Mouse (Mus musculus): ENCODE data around the gene Eme1. TPM values are rescaled to one million over a fixed set of nuclear protein-coding genes. Genes with fewer than 3 reads are reported as not detected.
"Not testable (repeated sequence)": the region's sequence is repeated elsewhere in the genome, so short reads cannot be mapped to it uniquely, and the experiment has no call there.

Eme1 gene
- polyA plus RNA-seq, 1 experiment from 2014 or later: 10.2 TPM

- WGBS: 41% methylated on average over 4 of the region's 4 CpGs
- H3K36me3 ChIP-seq (ENCODE audit: control insufficient read depth, insufficient read depth, low read length): no peaks in the 10 kb centered on the region
- H3K9ac ChIP-seq (ENCODE audit: low read length): peak overlapping the region; percentile 97
- no peak for ATAC-seq (ENCODE audit: insufficient number of reproducible peaks, insufficient read depth, low FRiP score, low read depth)
- H3K4me3 ChIP-seq (ENCODE audit: control insufficient read depth in 1 of 2, insufficient read depth in 1 of 2, low read depth in 1 of 2, low read length in 2 of 2): peak overlapping the region; percentile 79 to 95
- peak overlapping the region; percentile 88 for H3K4me2 ChIP-seq (ENCODE audit: low read length)
- H3K9me3 ChIP-seq (ENCODE audit: control insufficient read depth, low read length): 0 out of 2 replicates have a peak, but pooled peaks cover 3% of the 10 kb centered on the region
- H3K27ac ChIP-seq (replicated peaks in 1 of 2; ENCODE audit: control insufficient read depth in 1 of 2, insufficient read depth in 1 of 2, low read depth in 2 of 2, low read length in 2 of 2): no peak overlapping the region
- H3K27me3 ChIP-seq (ENCODE audit: control insufficient read depth, insufficient read depth, low read length): no peaks in the 10 kb centered on the region
- H3K4me1 ChIP-seq (ENCODE audit: control insufficient read depth in 2 of 2, insufficient read depth in 2 of 2, low read length in 2 of 2): peaks cover 15 to 21% of the 10 kb centered on the region in 2 experiments
Measured at GRCm38 (mm10) chr11:94676308-94676707, 22.5 kb upstream of the Eme1 start.

DNA sequence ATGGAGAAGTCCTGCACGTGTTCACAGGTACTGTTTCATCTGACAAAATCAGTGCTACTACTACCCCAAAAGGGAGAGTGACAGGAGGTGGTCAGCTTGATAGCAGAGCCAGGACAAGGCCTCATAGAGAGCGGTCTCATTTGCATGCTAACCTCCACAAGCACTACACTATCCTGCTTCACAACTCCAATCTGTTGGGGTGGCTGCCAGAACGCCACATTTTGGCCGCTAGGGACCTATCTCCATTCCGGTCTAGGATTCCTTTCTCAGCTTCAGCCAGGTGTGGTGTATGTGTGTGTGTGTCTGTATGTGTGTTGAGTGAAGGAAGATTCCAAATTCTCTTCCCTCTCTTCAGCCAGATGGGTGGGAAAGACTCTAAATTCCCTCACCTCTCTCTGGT, 21.7 kb upstream of the Eme1 start:
- H3K4me3 ChIP-seq (ENCODE audit: control insufficient read depth in 1 of 2, insufficient read depth in 1 of 2, low read depth in 1 of 2, low read length in 2 of 2): no peak overlapping the region
- no peaks in the 10 kb centered on the region for H3K27me3 ChIP-seq (ENCODE audit: control insufficient read depth, insufficient read depth, low read length)
- peak overlapping the region; percentile 97; the same call in 1 of the 2 replicates for H3K9ac ChIP-seq (ENCODE audit: low read length)
- no peak overlapping the region for H3K4me2 ChIP-seq (ENCODE audit: low read length)
- H3K36me3 ChIP-seq (ENCODE audit: control insufficient read depth, insufficient read depth, low read length): peaks cover 3% of the 10 kb centered on the region
- WGBS: 73% methylated on average over 5 of the region's 5 CpGs
- no peak for ATAC-seq (ENCODE audit: insufficient number of reproducible peaks, insufficient read depth, low FRiP score, low read depth)
- H3K9me3 ChIP-seq (ENCODE audit: control insufficient read depth, low read length): no peaks in the 10 kb centered on the region
- no peak overlapping the region for H3K27ac ChIP-seq (replicated peaks in 1 of 2; ENCODE audit: control insufficient read depth in 1 of 2, insufficient read depth in 1 of 2, low read depth in 2 of 2, low read length in 2 of 2)
- peaks cover 15 to 21% of the 10 kb centered on the region in 2 experiments for H3K4me1 ChIP-seq (ENCODE audit: control insufficient read depth in 2 of 2, insufficient read depth in 2 of 2, low read length in 2 of 2)

- peaks cover 8% of the 10 kb centered on the region for H3K36me3 ChIP-seq (ENCODE audit: control insufficient read depth, insufficient read depth, low read length)
- H3K9ac ChIP-seq (ENCODE audit: low read length): peak overlapping the region; percentile 38; the same call in 1 of the 2 replicates
- H3K27ac ChIP-seq (replicated peaks in 1 of 2; ENCODE audit: control insufficient read depth in 1 of 2, insufficient read depth in 1 of 2, low read depth in 2 of 2, low read length in 2 of 2): no peak overlapping the region
- no peaks in the 10 kb centered on the region for H3K27me3 ChIP-seq (ENCODE audit: control insufficient read depth, insufficient read depth, low read length)
- peaks cover 15 to 21% of the 10 kb centered on the region in 2 experiments for H3K4me1 ChIP-seq (ENCODE audit: control insufficient read depth in 2 of 2, insufficient read depth in 2 of 2, low read length in 2 of 2)
- no peaks in the 10 kb centered on the region for H3K9me3 ChIP-seq (ENCODE audit: control insufficient read depth, low read length)
- no peak overlapping the region for H3K4me3 ChIP-seq (ENCODE audit: control insufficient read depth in 1 of 2, insufficient read depth in 1 of 2, low read depth in 1 of 2, low read length in 2 of 2)
- H3K4me2 ChIP-seq (ENCODE audit: low read length): no peak overlapping the region
- no peak for ATAC-seq (ENCODE audit: insufficient number of reproducible peaks, insufficient read depth, low FRiP score, low read depth)
- WGBS: 75% methylated on average over 5 of the region's 5 CpGs
Measured at GRCm38 (mm10) chr11:94674984-94675383, 21.2 kb upstream of the Eme1 start.

DNA sequence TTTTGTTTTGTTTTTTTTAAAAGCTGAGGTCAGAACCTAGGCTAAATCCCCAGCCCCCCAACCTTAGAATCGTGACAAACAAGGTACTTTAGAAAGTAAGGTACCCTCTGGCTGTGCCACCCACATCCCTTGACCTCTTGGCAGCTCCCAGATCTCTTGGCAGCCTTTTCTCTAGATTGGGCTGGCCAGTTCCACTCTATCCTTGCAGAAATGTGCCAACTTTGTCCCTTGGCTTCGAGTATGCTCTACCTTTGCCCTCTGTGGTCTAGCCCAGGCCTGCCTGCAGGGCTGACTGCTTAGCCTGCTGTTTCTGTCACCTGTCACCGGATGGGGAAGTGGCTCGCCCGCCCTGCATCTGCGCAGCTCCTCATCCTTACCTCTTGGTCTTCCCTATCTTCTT, 11.5 kb upstream of the Eme1 start:
- Histone ChIP-seq H3K4me1 (ENCODE audit: control insufficient read depth in 2 of 2, insufficient read depth in 2 of 2, low read length in 2 of 2) (no peaks in the 10 kb centered on the region), H3K9ac (ENCODE audit: low read length) (no peak overlapping the region), H3K36me3 (ENCODE audit: control insufficient read depth, insufficient read depth, low read length) (peaks cover 88% of the 10 kb centered on the region), H3K4me2 (ENCODE audit: low read length) (no peak overlapping the region), H3K27ac (replicated peaks in 1 of 2; ENCODE audit: control insufficient read depth in 1 of 2, insufficient read depth in 1 of 2, low read depth in 2 of 2, low read length in 2 of 2) (no peak overlapping the region), H3K4me3 (ENCODE audit: control insufficient read depth in 1 of 2, insufficient read depth in 1 of 2, low read depth in 1 of 2, low read length in 2 of 2) (no peak overlapping the region), H3K9me3 (ENCODE audit: control insufficient read depth, low read length) (no peaks in the 10 kb centered on the region), H3K27me3 (ENCODE audit: control insufficient read depth, insufficient read depth, low read length) (no peaks in the 10 kb centered on the region)
- no peak for ATAC-seq (ENCODE audit: insufficient number of reproducible peaks, insufficient read depth, low FRiP score, low read depth)
- 82% methylated on average over 6 of the region's 6 CpGs for WGBS

DNA sequence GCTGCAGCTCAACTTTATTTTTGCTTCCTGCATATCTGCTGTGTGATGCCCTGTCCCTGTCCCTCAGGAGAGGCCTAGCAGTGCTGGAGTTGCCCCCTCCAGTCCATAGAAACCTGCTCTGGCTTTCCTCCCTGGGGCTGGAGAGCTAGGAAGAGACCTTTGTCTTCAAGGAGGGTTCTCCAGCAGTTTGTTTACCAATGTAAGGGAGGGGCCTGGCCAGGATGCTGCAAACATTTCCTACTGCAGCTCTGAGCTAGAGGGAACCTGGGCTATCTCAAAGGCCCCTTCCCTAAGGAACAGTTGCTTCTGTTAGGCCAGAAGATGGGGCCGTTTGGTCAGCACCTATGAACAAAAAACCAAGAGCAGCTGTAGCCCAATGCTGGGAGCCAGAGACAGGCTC, 7.6 kb upstream of the Eme1 start:
- Histone ChIP-seq H3K36me3 (ENCODE audit: control insufficient read depth, insufficient read depth, low read length) (peaks cover 80% of the 10 kb centered on the region), H3K4me1 (ENCODE audit: control insufficient read depth in 2 of 2, insufficient read depth in 2 of 2, low read length in 2 of 2) (no peaks in the 10 kb centered on the region), H3K27ac (replicated peaks in 1 of 2; ENCODE audit: control insufficient read depth in 1 of 2, insufficient read depth in 1 of 2, low read depth in 2 of 2, low read length in 2 of 2) (no peak overlapping the region), H3K4me2 (ENCODE audit: low read length) (no peak overlapping the region), H3K27me3 (ENCODE audit: control insufficient read depth, insufficient read depth, low read length) (no peaks in the 10 kb centered on the region), H3K9ac (ENCODE audit: low read length) (no peak overlapping the region), H3K4me3 (ENCODE audit: control insufficient read depth in 1 of 2, insufficient read depth in 1 of 2, low read depth in 1 of 2, low read length in 2 of 2) (no peak overlapping the region), H3K9me3 (ENCODE audit: control insufficient read depth, low read length) (no peaks in the 10 kb centered on the region)
- WGBS: 60% methylated on average over 1 of the region's 1 CpGs
- no peak for ATAC-seq (ENCODE audit: insufficient number of reproducible peaks, insufficient read depth, low FRiP score, low read depth)

DNA sequence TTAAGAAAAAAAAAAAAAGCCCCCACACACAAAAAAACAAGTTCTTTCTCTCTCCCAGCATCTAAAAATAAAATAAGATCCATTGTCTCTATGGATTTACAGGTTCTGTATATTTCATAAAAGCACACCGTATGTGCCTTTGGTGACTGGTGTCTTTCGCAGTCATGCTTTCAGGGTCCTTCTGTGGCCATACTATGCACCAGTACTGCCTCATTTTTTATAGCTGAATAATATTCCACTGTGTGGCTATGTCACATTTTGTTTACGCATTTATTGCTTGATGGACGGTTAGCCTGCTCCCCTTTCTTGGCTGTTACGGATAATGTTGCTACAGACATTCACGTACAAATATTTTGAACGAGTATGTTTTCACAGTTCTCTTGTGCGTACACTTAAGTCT, 791 bp downstream of the Eme1 start:
- peak overlapping the region; percentile 85 for H3K4me2 ChIP-seq (ENCODE audit: low read length)
- ATAC-seq (ENCODE audit: insufficient number of reproducible peaks, insufficient read depth, low FRiP score, low read depth): no peak
- H3K4me1 ChIP-seq (ENCODE audit: control insufficient read depth in 2 of 2, insufficient read depth in 2 of 2, low read length in 2 of 2): peaks cover 0 to 4% of the 10 kb centered on the region in 2 experiments; a peak in 1 of 4 replicates
- H3K27me3 ChIP-seq (ENCODE audit: control insufficient read depth, insufficient read depth, low read length): no peaks in the 10 kb centered on the region
- H3K36me3 ChIP-seq (ENCODE audit: control insufficient read depth, insufficient read depth, low read length): peaks cover 33% of the 10 kb centered on the region
- H3K9ac ChIP-seq (ENCODE audit: low read length): peak overlapping the region; percentile 75
- 46% methylated on average over 8 of the region's 8 CpGs for WGBS
- H3K27ac ChIP-seq (replicated peaks in 1 of 2; ENCODE audit: control insufficient read depth in 1 of 2, insufficient read depth in 1 of 2, low read depth in 2 of 2, low read length in 2 of 2): no peak overlapping the region
- peak overlapping the region; percentile 62 to 98; a peak in 3 of 4 replicates for H3K4me3 ChIP-seq (ENCODE audit: control insufficient read depth in 1 of 2, insufficient read depth in 1 of 2, low read depth in 1 of 2, low read length in 2 of 2)
- H3K9me3 ChIP-seq (ENCODE audit: control insufficient read depth, low read length): no peaks in the 10 kb centered on the region

DNA sequence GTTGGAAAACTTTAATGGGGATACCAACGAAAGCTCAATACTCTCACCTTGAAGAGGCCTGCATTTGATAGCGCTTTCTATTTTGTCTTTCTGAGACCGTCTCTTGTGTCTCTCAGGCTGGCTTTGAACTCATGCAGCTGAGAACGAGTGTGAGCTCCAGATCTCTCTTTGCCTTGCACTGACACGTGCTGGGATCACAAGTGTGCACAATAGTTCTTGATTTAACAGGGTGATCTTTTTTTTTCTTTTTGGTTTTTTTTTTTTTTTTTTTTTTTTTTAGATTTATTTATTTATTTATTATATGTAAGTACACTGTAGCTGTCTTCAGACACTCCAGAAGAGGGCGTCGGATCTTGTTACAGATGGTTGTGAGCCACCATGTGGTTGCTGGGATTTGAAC, 2.5 kb downstream of the Eme1 start:
- H3K27me3 ChIP-seq (ENCODE audit: control insufficient read depth, insufficient read depth, low read length); H3K9me3 ChIP-seq (ENCODE audit: control insufficient read depth, low read length); H3K4me3 ChIP-seq (ENCODE audit: control insufficient read depth in 1 of 2, insufficient read depth in 1 of 2, low read depth in 1 of 2, low read length in 2 of 2); H3K9ac ChIP-seq (ENCODE audit: low read length); H3K4me1 ChIP-seq (ENCODE audit: control insufficient read depth in 2 of 2, insufficient read depth in 2 of 2, low read length in 2 of 2); ATAC-seq (ENCODE audit: insufficient number of reproducible peaks, insufficient read depth, low FRiP score, low read depth); H3K4me2 ChIP-seq (ENCODE audit: low read length); H3K27ac ChIP-seq (replicated peaks in 1 of 2; ENCODE audit: control insufficient read depth in 1 of 2, insufficient read depth in 1 of 2, low read depth in 2 of 2, low read length in 2 of 2): not testable (repeated sequence)
- H3K36me3 ChIP-seq (ENCODE audit: control insufficient read depth, insufficient read depth, low read length): peaks cover 40% of the 10 kb centered on the region
- 94% methylated on average over 5 of the region's 7 CpGs for WGBS

DNA sequence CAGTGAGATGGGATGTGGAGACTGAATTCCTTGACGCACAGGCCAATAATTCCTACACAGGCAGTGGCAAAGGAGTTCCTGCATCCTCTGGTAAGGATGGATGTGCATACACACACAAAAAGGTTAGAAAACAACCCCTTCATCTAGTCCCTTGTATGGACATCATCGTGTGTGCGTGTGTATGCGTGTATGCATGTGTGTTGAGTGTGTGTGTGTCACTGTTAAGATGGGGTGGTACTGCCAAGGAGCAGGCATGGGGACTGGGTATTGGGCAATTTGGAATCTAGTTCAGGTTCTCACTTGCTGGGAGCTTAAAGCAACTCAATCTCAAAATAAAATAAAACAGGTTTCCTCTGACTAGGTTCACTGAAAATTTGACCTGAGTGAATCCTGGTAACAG, 7.3 kb downstream of the Eme1 start:
- no peak overlapping the region for H3K4me2 ChIP-seq (ENCODE audit: low read length)
- H3K4me3 ChIP-seq (ENCODE audit: control insufficient read depth in 1 of 2, insufficient read depth in 1 of 2, low read depth in 1 of 2, low read length in 2 of 2): no peak overlapping the region
- WGBS: 91% methylated on average over 4 of the region's 4 CpGs
- H3K27me3 ChIP-seq (ENCODE audit: control insufficient read depth, insufficient read depth, low read length): no peaks in the 10 kb centered on the region
- no peak for ATAC-seq (ENCODE audit: insufficient number of reproducible peaks, insufficient read depth, low FRiP score, low read depth)
- no peak overlapping the region for H3K27ac ChIP-seq (replicated peaks in 1 of 2; ENCODE audit: control insufficient read depth in 1 of 2, insufficient read depth in 1 of 2, low read depth in 2 of 2, low read length in 2 of 2)
- no peak overlapping the region for H3K9ac ChIP-seq (ENCODE audit: low read length)
- H3K4me1 ChIP-seq (ENCODE audit: control insufficient read depth in 2 of 2, insufficient read depth in 2 of 2, low read length in 2 of 2): no peaks in the 10 kb centered on the region
- no peaks in the 10 kb centered on the region for H3K9me3 ChIP-seq (ENCODE audit: control insufficient read depth, low read length)
- H3K36me3 ChIP-seq (ENCODE audit: control insufficient read depth, insufficient read depth, low read length): peaks cover 87% of the 10 kb centered on the region
